Mouse (Mus musculus) MEL (cell line): ENCODE measurements around the gene Plp2. TPM values are rescaled to one million over a fixed set of nuclear protein-coding genes. Genes with fewer than 3 reads are reported as not detected.

ENCODE experiments used
- DNase-seq: peaks from one replicate; pipeline ENCODE4 v3.0.0; 2011; ENCODE audit warnings: low read depth, low spot score
- H3K27ac ChIP-seq: 2 replicates; pipeline ENCODE4 v1.5.1; 2012; ENCODE audit warnings: low read depth, mild to moderate bottlenecking, control low read depth, low read length, moderate library complexity; ENCODE audit not compliant: control insufficient read depth
- H3K27me3 ChIP-seq, 2 experiments: fragments of 150-350 bp in 1 of 2; sonication (generic) in 1 of 2; 2 replicates each; pipeline ENCODE4 v1.6.1; 2012; ENCODE audit warnings: low read length in 2 of 2, mild to moderate bottlenecking in 2 of 2, improper control_type of control experiment in 1 of 2, moderate library complexity in 1 of 2; ENCODE audit not compliant: insufficient read depth in 2 of 2, control insufficient read depth in 1 of 2
- H3K36me3 ChIP-seq, 2 experiments: 2 replicates each; pipeline ENCODE4 v1.6.1; 2012 to 2014; ENCODE audit warnings: low read length in 2 of 2, improper control_type of control experiment in 1 of 2, inconsistent platforms in 1 of 2, mild to moderate bottlenecking in 1 of 2; ENCODE audit not compliant: insufficient read depth in 2 of 2, control insufficient read depth in 1 of 2
- H3K4me1 ChIP-seq, 2 experiments: fragments of 150-350 bp in 1 of 2; sonication (generic) in 1 of 2; 2 replicates each; pipeline ENCODE4 v1.6.1; 2012; ENCODE audit warnings: low read length in 2 of 2, improper control_type of control experiment in 1 of 2, mild to moderate bottlenecking in 1 of 2; ENCODE audit not compliant: insufficient read depth in 2 of 2, control insufficient read depth in 1 of 2
- H3K4me3 ChIP-seq, 2 experiments: fragments of 150-350 bp in 1 of 2; sonication (generic) in 1 of 2; 2 replicates each; pipeline ENCODE4 v1.5.1; 2012; ENCODE audit warnings: low read depth in 2 of 2, low read length in 2 of 2, mild to moderate bottlenecking in 2 of 2, moderate library complexity in 2 of 2, control low read depth in 1 of 2, improper control_type of control experiment in 1 of 2; ENCODE audit not compliant: control insufficient read depth in 1 of 2, insufficient read depth in 1 of 2
- H3K79me2 ChIP-seq: 2 replicates; pipeline ENCODE4 v1.6.1; 2012; ENCODE audit warnings: mild to moderate bottlenecking, low read length, moderate library complexity; ENCODE audit not compliant: control insufficient read depth, poor library complexity, insufficient read depth
- H3K9ac ChIP-seq: 2 replicates; pipeline ENCODE4 v1.6.1; 2012; ENCODE audit warnings: low read depth, mild to moderate bottlenecking, control low read depth, low read length, moderate library complexity; ENCODE audit not compliant: control insufficient read depth, poor library complexity, severe bottlenecking
- H3K9me3 ChIP-seq: fragments of 150-350 bp; sonication (generic); replicated peaks from 2 replicates; pipeline ENCODE4 v1.6.1; 2012; ENCODE audit warnings: mild to moderate bottlenecking, low read length, improper control_type of control experiment, moderate library complexity; ENCODE audit not compliant: insufficient read depth
- BHLHE40 ChIP-seq: IDR thresholded peaks from 2 replicates; pipeline ENCODE4 v1.6.1; 2012; ENCODE audit warnings: low read depth, mild to moderate bottlenecking, inconsistent platforms, low read length, improper control_type of control experiment, borderline replicate concordance
- CHD1 ChIP-seq: IDR thresholded peaks from 2 replicates; pipeline ENCODE4 v1.6.1; 2012; ENCODE audit warnings: low read depth, mild to moderate bottlenecking, inconsistent platforms, low read length, improper control_type of control experiment
- ELF1 ChIP-seq: IDR thresholded peaks from 2 replicates; pipeline ENCODE4 v1.6.1; 2014; ENCODE audit warnings: low read depth, mild to moderate bottlenecking, inconsistent platforms, low read length, improper control_type of control experiment, moderate library complexity
- EP300 ChIP-seq, 2 experiments: IDR thresholded peaks; 2 replicates each; pipeline ENCODE4 v1.6.1; 2011; ENCODE audit warnings: improper control_type of control experiment in 2 of 2, low read length in 2 of 2, low read depth in 1 of 2, mild to moderate bottlenecking in 1 of 2
- GABPA ChIP-seq: IDR thresholded peaks from 2 replicates; pipeline ENCODE4 v1.6.1; 2012; ENCODE audit warnings: low read depth, mild to moderate bottlenecking, inconsistent platforms, low read length, improper control_type of control experiment, moderate library complexity
- GATA1 ChIP-seq: IDR thresholded peaks from 2 replicates; pipeline ENCODE4 v1.6.1; 2011; ENCODE audit warnings: low read depth, low read length, improper control_type of control experiment
- HCFC1 ChIP-seq: IDR thresholded peaks from 2 replicates; pipeline ENCODE4 v1.6.1; 2012; ENCODE audit warnings: low read depth, mild to moderate bottlenecking, inconsistent platforms, low read length, improper control_type of control experiment, moderate library complexity
- MAX ChIP-seq: IDR thresholded peaks from 2 replicates; pipeline ENCODE4 v1.6.1; 2011; ENCODE audit warnings: low read length, improper control_type of control experiment
- MAZ ChIP-seq: IDR thresholded peaks from 2 replicates; pipeline ENCODE4 v1.6.1; 2012; ENCODE audit warnings: low read depth, mild to moderate bottlenecking, inconsistent platforms, low read length, improper control_type of control experiment
- MEF2A ChIP-seq: IDR thresholded peaks from 2 replicates; pipeline ENCODE4 v1.6.1; 2014; ENCODE audit warnings: low read depth, mild to moderate bottlenecking, inconsistent platforms, low read length, improper control_type of control experiment; ENCODE audit not compliant: poor library complexity, insufficient replicate concordance, severe bottlenecking; ENCODE audit errors: extremely low read depth
- MXI1 ChIP-seq: IDR thresholded peaks from 2 replicates; pipeline ENCODE4 v1.6.1; 2011; ENCODE audit warnings: mild to moderate bottlenecking, low read depth, low read length, improper control_type of control experiment
- MYC ChIP-seq: IDR thresholded peaks from 2 replicates; pipeline ENCODE4 v1.6.1; 2011; ENCODE audit warnings: low read depth, mild to moderate bottlenecking, low read length, improper control_type of control experiment, moderate library complexity
- NRF1 ChIP-seq: IDR thresholded peaks from 2 replicates; pipeline ENCODE4 v1.6.1; 2014; ENCODE audit warnings: low read depth, mild to moderate bottlenecking, inconsistent platforms, low read length, improper control_type of control experiment, moderate library complexity; ENCODE audit not compliant: poor library complexity, insufficient read depth, severe bottlenecking
- POLR2A ChIP-seq, 2 experiments: IDR thresholded peaks; 2 replicates each; pipeline ENCODE4 v1.6.1; 2011 to 2012; ENCODE audit warnings: low read length in 2 of 2, mild to moderate bottlenecking in 2 of 2, control low read depth in 1 of 2, improper control_type of control experiment in 1 of 2, low read depth in 1 of 2, moderate library complexity in 1 of 2; ENCODE audit not compliant: control insufficient read depth in 1 of 2, insufficient read depth in 1 of 2, poor library complexity in 1 of 2
- POLR2AphosphoS5 ChIP-seq: IDR thresholded peaks from 2 replicates; pipeline ENCODE4 v1.6.1; 2012; ENCODE audit warnings: low read depth, borderline replicate concordance, mild to moderate bottlenecking, inconsistent platforms, low read length, moderate library complexity, mixed read lengths
- RCOR1 ChIP-seq: IDR thresholded peaks from 2 replicates; pipeline ENCODE4 v1.6.1; 2012; ENCODE audit warnings: low read depth, mild to moderate bottlenecking, inconsistent platforms, low read length, improper control_type of control experiment
- SIN3A ChIP-seq: IDR thresholded peaks from 2 replicates; pipeline ENCODE4 v1.6.1; 2012; ENCODE audit warnings: low read length, improper control_type of control experiment, inconsistent platforms
- SMC3 ChIP-seq: IDR thresholded peaks from 2 replicates; pipeline ENCODE4 v1.6.1; 2011; ENCODE audit warnings: low read depth, low read length, improper control_type of control experiment
- TBP ChIP-seq: IDR thresholded peaks from 2 replicates; pipeline ENCODE4 v1.8.0; 2011; ENCODE audit warnings: low read depth, low read length, improper control_type of control experiment
- TCF12 ChIP-seq: IDR thresholded peaks from 2 replicates; pipeline ENCODE4 v1.6.1; 2014; ENCODE audit warnings: low read depth, mild to moderate bottlenecking, inconsistent platforms, low read length, improper control_type of control experiment, moderate library complexity
- USF1 ChIP-seq: IDR thresholded peaks from 2 replicates; pipeline ENCODE4 v1.6.1; 2014; ENCODE audit warnings: low read depth, mild to moderate bottlenecking, inconsistent platforms, low read length, improper control_type of control experiment, moderate library complexity
- ZKSCAN1 ChIP-seq: IDR thresholded peaks from 2 replicates; pipeline ENCODE4 v1.6.1; 2012; ENCODE audit warnings: low read depth, mild to moderate bottlenecking, inconsistent platforms, low read length, improper control_type of control experiment, moderate library complexity
- ZMIZ1 ChIP-seq: IDR thresholded peaks from 2 replicates; pipeline ENCODE4 v1.6.1; 2012; ENCODE audit warnings: low read depth, mild to moderate bottlenecking, inconsistent platforms, low read length, improper control_type of control experiment, moderate library complexity
- polyA plus RNA-seq, 2 experiments: library from polyadenylated mRNA; stranded (reverse) in 1 of 2; unstranded in 1 of 2; fragments of >175 nt in 1 of 2; fragments of >200 nt in 1 of 2; gene quantifications; 2 replicates each; pipeline versions ENCODE4 v1.2.1 to v1.2.4; 2012; ENCODE audit warnings: low replicate concordance in 2 of 2, low read depth in 1 of 2; ENCODE audit not compliant: insufficient read length in 2 of 2, insufficient read depth in 1 of 2, missing spikeins in 1 of 2
- total RNA-seq: library from RNA; depleted of rRNA; stranded (reverse); fragments of 300-350 nt; gene quantifications from 2 replicates; pipeline ENCODE4 v1.2.3, GENCODE M21; 2012; rRNA removed

Gene Plp2
- total RNA-seq, result 95.7 and 148 TPM in 2 replicates
- 100 to 1,000 TPM; 163 to 407 TPM for polyA plus RNA-seq

DNA sequence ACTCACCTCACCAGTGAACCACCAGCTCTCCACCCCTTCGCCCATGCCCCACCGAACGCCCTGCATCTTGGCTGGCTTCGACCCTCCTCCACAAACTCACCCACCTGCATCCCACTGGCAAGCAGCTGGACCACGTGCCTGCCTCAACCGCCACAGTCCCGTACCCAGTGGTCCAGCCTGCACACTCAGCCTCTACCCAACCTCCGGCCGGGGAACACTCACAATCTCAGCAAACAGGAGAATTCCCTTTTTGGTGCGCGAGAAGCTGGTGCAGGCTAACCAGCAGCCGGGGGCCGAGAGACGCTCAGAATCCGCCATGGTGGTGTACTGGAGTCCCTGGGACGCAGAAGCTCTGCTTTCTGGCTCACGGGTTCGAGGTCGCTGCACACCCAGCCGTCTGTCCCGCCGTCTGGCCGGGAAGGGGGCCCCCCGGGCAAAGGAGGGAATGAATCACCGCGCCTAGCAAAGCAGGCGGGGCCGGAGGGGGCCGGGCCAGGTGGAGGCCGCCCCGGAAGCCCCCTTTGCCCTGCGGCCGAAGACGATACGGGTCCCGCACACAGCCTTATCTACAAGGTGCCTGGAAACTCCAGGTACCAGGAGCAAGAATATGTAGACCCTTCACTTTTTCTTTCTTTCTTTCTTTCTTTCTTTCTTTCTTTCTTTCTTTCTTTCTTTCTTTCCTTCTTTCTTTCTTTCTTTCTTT, at the start of gene Plp2:
Gene Plp2 (minus strand): TSS at position 470 of the 703 bp plus-strand sequence.
- Histone ChIP-seq H3K9ac (peak within 1 kb of the TSS; percentile 74), H3K4me3 (peak within 1 kb of the TSS; percentile 65 to 79), H3K9me3 (no peaks in the 10 kb centered on the region), H3K27ac (peak within 1 kb of the TSS; percentile 95), H3K79me2 (peaks cover 5% of the 10 kb centered on the region; the same call in 1 of the 2 replicates), H3K36me3 (peaks cover 0 to 22% of the 10 kb centered on the region in 2 experiments; a peak in 2 of 4 replicates), H3K4me1 (peaks cover 11 to 25% of the 10 kb centered on the region in 2 experiments), H3K27me3 (no peaks in the 10 kb centered on the region)
- peak; percentile 40; the same call in 1 of the 2 replicates for TF ChIP-seq USF1
- 0 out of 2 replicates have a peak, but pooled peaks have one; percentile 65 for TF ChIP-seq CHD1
- TF ChIP-seq TBP, result peak; percentile 35; the same call in 1 of the 2 replicates
- peak; percentile 65; the same call in 1 of the 2 replicates for TF ChIP-seq SIN3A
- peak; percentile 46; the same call in 1 of the 2 replicates for TF ChIP-seq ELF1
- TF ChIP-seq MXI1, result peak; percentile 48; the same call in 1 of the 2 replicates
- TF ChIP-seq POLR2AphosphoS5, result no peak
- no peak for TF ChIP-seq MEF2A
- TF ChIP-seq POLR2A (IDR thresholded peaks at IDR 0.05; ENCODE audit: control insufficient read depth in 1 of 2, insufficient read depth in 1 of 2, low read depth in 1 of 2, low read length in 2 of 2, poor library complexity in 1 of 2), result peak in 1 of 2 experiments; percentile 60; a peak in 2 of 4 replicates
- peak; percentile 18 to 43; a peak in 1 of 4 replicates for TF ChIP-seq EP300 (IDR thresholded peaks at IDR 0.05; ENCODE audit: low read depth in 1 of 2, low read length in 2 of 2)
- TF ChIP-seq BHLHE40, result no peak
- TF ChIP-seq GABPA, result no peak
- TF ChIP-seq SMC3, result no peak
- TF ChIP-seq NRF1, result no peak
- TF ChIP-seq MAZ, result peak; percentile 55; the same call in 1 of the 2 replicates
- 0 out of 2 replicates have a peak, but pooled peaks have one; percentile 21 for TF ChIP-seq MYC
- TF ChIP-seq ZKSCAN1, result no peak
- peak; percentile 53 for TF ChIP-seq GATA1
- peak; percentile 52 for TF ChIP-seq MAX
- peak; percentile 42; the same call in 1 of the 2 replicates for TF ChIP-seq RCOR1
- TF ChIP-seq ZMIZ1, result peak; percentile 53; the same call in 1 of the 2 replicates
- peak; percentile 59; the same call in 1 of the 2 replicates for TF ChIP-seq TCF12
- TF ChIP-seq HCFC1, result peak; percentile 64
- peak; percentile 76 for DNase-seq
